Mouse (Mus musculus): ENCODE data around the gene Rhou. TPM values are rescaled to one million over a fixed set of nuclear protein-coding genes. Genes with fewer than 3 reads are reported as not detected.

Gene Rhou
- polyA plus RNA-seq, 1 experiment from 2014 or later = 4.3 TPM

GRCm38 (mm10) chr8:123696167-123696566 lies 42.4 kb downstream of the Rhou start:
- DNase-seq (ENCODE audit: low spot score) (no peak), ATAC-seq (replicated peaks; ENCODE audit: low FRiP score, low read depth) (no peak)
- Histone ChIP-seq H3K36me3 (ENCODE audit: insufficient read depth, low read length) (no peaks in the 10 kb centered on the region), H3K27ac (no peak overlapping the region), H3K27me3 (ENCODE audit: insufficient read depth, low read length) (no peaks in the 10 kb centered on the region), H3K9me3 (replicated peaks; ENCODE audit: low read length) (no peaks in the 10 kb centered on the region), H3K4me3 (replicated peaks; ENCODE audit: low read depth, low read length) (no peak overlapping the region), H3K9ac (ENCODE audit: low read depth, low read length) (no peak overlapping the region), H3K4me2 (ENCODE audit: low read length) (no peak overlapping the region), H3K4me1 (replicated peaks; ENCODE audit: insufficient read depth, low read length) (peaks cover 7% of the 10 kb centered on the region)
- TF ChIP-seq CTCF (IDR thresholded peaks at IDR 0.05; ENCODE audit: low read depth) = no peak
- 79% methylated on average over 9 of the region's 9 CpGs for WGBS

- H3K27ac ChIP-seq = no peak overlapping the region
- no peak overlapping the region for H3K4me2 ChIP-seq (ENCODE audit: low read length)
- no peaks in the 10 kb centered on the region for H3K9me3 ChIP-seq (replicated peaks; ENCODE audit: low read length)
- no peak for DNase-seq (ENCODE audit: low spot score)
- no peak overlapping the region for H3K9ac ChIP-seq (ENCODE audit: low read depth, low read length)
- H3K27me3 ChIP-seq (ENCODE audit: insufficient read depth, low read length) = no peaks in the 10 kb centered on the region
- 49% methylated on average over 5 of the region's 5 CpGs for WGBS
- no peaks in the 10 kb centered on the region for H3K36me3 ChIP-seq (ENCODE audit: insufficient read depth, low read length)
- peaks cover 7% of the 10 kb centered on the region for H3K4me1 ChIP-seq (replicated peaks; ENCODE audit: insufficient read depth, low read length)
- TF ChIP-seq CTCF (IDR thresholded peaks at IDR 0.05; ENCODE audit: low read depth) = no peak
- no peak overlapping the region for H3K4me3 ChIP-seq (replicated peaks; ENCODE audit: low read depth, low read length)
- ATAC-seq (replicated peaks; ENCODE audit: low FRiP score, low read depth) = 0 out of 2 replicates have a peak, but pooled peaks have one; percentile 65
Measured at GRCm38 (mm10) chr8:123697329-123697728, 43.6 kb downstream of the Rhou start.

GRCm38 (mm10) chr8:123700399-123701070 lies 46.8 kb downstream of the Rhou start:
- Histone ChIP-seq H3K36me3 (ENCODE audit: insufficient read depth, low read length) (no peaks in the 10 kb centered on the region), H3K4me2 (ENCODE audit: low read length) (no peak overlapping the region), H3K9ac (ENCODE audit: low read depth, low read length) (no peak overlapping the region), H3K4me3 (replicated peaks; ENCODE audit: low read depth, low read length) (no peak overlapping the region), H3K4me1 (replicated peaks; ENCODE audit: insufficient read depth, low read length) (peaks cover 7% of the 10 kb centered on the region), H3K9me3 (replicated peaks; ENCODE audit: low read length) (no peaks in the 10 kb centered on the region), H3K27ac (no peak overlapping the region), H3K27me3 (ENCODE audit: insufficient read depth, low read length) (no peaks in the 10 kb centered on the region)
- DNase-seq (ENCODE audit: low spot score) (peak; percentile 64), ATAC-seq (replicated peaks; ENCODE audit: low FRiP score, low read depth) (peak; percentile 44; the same call in 1 of the 2 replicates)
- no peak for TF ChIP-seq CTCF (IDR thresholded peaks at IDR 0.05; ENCODE audit: low read depth)
- 21% methylated on average over 12 of the region's 12 CpGs for WGBS

GRCm38 (mm10) chr8:123701952-123702587 lies 48.3 kb downstream of the Rhou start:
- ATAC-seq (replicated peaks; ENCODE audit: low FRiP score, low read depth) (0 out of 2 replicates have a peak, but pooled peaks have one; percentile 16), DNase-seq (ENCODE audit: low spot score) (peak; percentile 54)
- Histone ChIP-seq H3K9ac (ENCODE audit: low read depth, low read length) (no peak overlapping the region), H3K36me3 (ENCODE audit: insufficient read depth, low read length) (no peaks in the 10 kb centered on the region), H3K4me1 (replicated peaks; ENCODE audit: insufficient read depth, low read length) (peaks cover 7% of the 10 kb centered on the region), H3K9me3 (replicated peaks; ENCODE audit: low read length) (no peaks in the 10 kb centered on the region), H3K4me3 (replicated peaks; ENCODE audit: low read depth, low read length) (no peak overlapping the region), H3K4me2 (ENCODE audit: low read length) (no peak overlapping the region), H3K27ac (no peak overlapping the region), H3K27me3 (ENCODE audit: insufficient read depth, low read length) (no peaks in the 10 kb centered on the region)
- WGBS = 59% methylated on average over 15 of the region's 15 CpGs
- no peak for TF ChIP-seq CTCF (IDR thresholded peaks at IDR 0.05; ENCODE audit: low read depth)

- no peak overlapping the region for H3K4me2 ChIP-seq (ENCODE audit: low read length)
- DNase-seq (ENCODE audit: low spot score) = no peak
- 44% methylated on average over 5 of the region's 5 CpGs for WGBS
- H3K9ac ChIP-seq (ENCODE audit: low read depth, low read length) = no peak overlapping the region
- H3K27ac ChIP-seq = no peak overlapping the region
- no peak overlapping the region for H3K4me3 ChIP-seq (replicated peaks; ENCODE audit: low read depth, low read length)
- no peak for ATAC-seq (replicated peaks; ENCODE audit: low FRiP score, low read depth)
- H3K36me3 ChIP-seq (ENCODE audit: insufficient read depth, low read length) = no peaks in the 10 kb centered on the region
- no peak for TF ChIP-seq CTCF (IDR thresholded peaks at IDR 0.05; ENCODE audit: low read depth)
- H3K4me1 ChIP-seq (replicated peaks; ENCODE audit: insufficient read depth, low read length) = peaks cover 5% of the 10 kb centered on the region
- no peaks in the 10 kb centered on the region for H3K27me3 ChIP-seq (ENCODE audit: insufficient read depth, low read length)
- no peaks in the 10 kb centered on the region for H3K9me3 ChIP-seq (replicated peaks; ENCODE audit: low read length)
Measured at GRCm38 (mm10) chr8:123705376-123705775, 51.6 kb downstream of the Rhou start.

GRCm38 (mm10) chr8:123707137-123707536 lies 53.4 kb downstream of the Rhou start:
- Histone ChIP-seq H3K9me3 (replicated peaks; ENCODE audit: low read length) (no peaks in the 10 kb centered on the region), H3K4me3 (replicated peaks; ENCODE audit: low read depth, low read length) (no peak overlapping the region), H3K27ac (no peak overlapping the region), H3K9ac (ENCODE audit: low read depth, low read length) (no peak overlapping the region), H3K4me2 (ENCODE audit: low read length) (no peak overlapping the region), H3K27me3 (ENCODE audit: insufficient read depth, low read length) (no peaks in the 10 kb centered on the region), H3K36me3 (ENCODE audit: insufficient read depth, low read length) (no peaks in the 10 kb centered on the region), H3K4me1 (replicated peaks; ENCODE audit: insufficient read depth, low read length) (no peaks in the 10 kb centered on the region)
- no peak for TF ChIP-seq CTCF (IDR thresholded peaks at IDR 0.05; ENCODE audit: low read depth)
- DNase-seq (ENCODE audit: low spot score) (no peak), ATAC-seq (replicated peaks; ENCODE audit: low FRiP score, low read depth) (no peak)
- WGBS = 79% methylated on average over 16 of the region's 16 CpGs

Measured in kidney, postnatal 0 days (tissue).